Mouse (Mus musculus) hindbrain, embryonic 16.5 days (tissue): ENCODE results near the gene Zfp934. TPM values are rescaled to one million over a fixed set of nuclear protein-coding genes. Genes with fewer than 3 reads are reported as not detected.
"Not testable (repeated sequence)": the region's sequence is repeated elsewhere in the genome, so short reads cannot be mapped to it uniquely, and the experiment has no call there.

Source experiments
- ATAC-seq: fragments of 200-750 bp; cut with Nextera tagmentation; 2 replicates; pipeline ENCODE4 v1.8.0; 2017; ENCODE audit warnings: moderate TSS enrichment, moderate library complexity
- H3K27ac ChIP-seq: fragments of 300-500 bp; sonication (generic); 2 replicates; pipeline ENCODE4 v1.5.1; 2014; ENCODE audit warnings: low read depth, mild to moderate bottlenecking, control low read depth, low read length, moderate library complexity
- H3K27me3 ChIP-seq: fragments of 300-500 bp; sonication (generic); replicated peaks from 2 replicates; pipeline ENCODE4 v1.6.1; 2014; ENCODE audit warnings: low read length; ENCODE audit not compliant: control insufficient read depth, insufficient read depth
- H3K36me3 ChIP-seq: fragments of 300-500 bp; sonication (generic); 2 replicates; pipeline ENCODE4 v1.6.1; 2014; ENCODE audit warnings: mild to moderate bottlenecking, low read length, moderate library complexity, mixed read lengths; ENCODE audit not compliant: control insufficient read depth, insufficient read depth
- H3K4me1 ChIP-seq: fragments of 300-500 bp; sonication (generic); 2 replicates; pipeline ENCODE4 v1.6.1; 2014; ENCODE audit warnings: low read depth, low read length; ENCODE audit not compliant: control insufficient read depth, insufficient read depth
- H3K4me2 ChIP-seq: fragments of 300-500 bp; sonication (generic); 2 replicates; pipeline ENCODE4 v1.6.1; 2014; ENCODE audit warnings: mild to moderate bottlenecking, low read length, control low read depth, moderate library complexity
- H3K4me3 ChIP-seq: fragments of 300-500 bp; sonication (generic); 2 replicates; pipeline ENCODE4 v1.5.1; 2014; ENCODE audit warnings: mild to moderate bottlenecking, low read length, control low read depth, moderate library complexity
- H3K9ac ChIP-seq: fragments of 300-500 bp; sonication (generic); 2 replicates; pipeline ENCODE4 v1.6.1; 2014; ENCODE audit warnings: low read depth, mild to moderate bottlenecking, control low read depth, low read length, moderate library complexity
- H3K9me3 ChIP-seq: fragments of 300-500 bp; sonication (generic); 2 replicates; pipeline ENCODE4 v1.6.1; 2014; ENCODE audit warnings: mild to moderate bottlenecking, low read length, moderate library complexity; ENCODE audit not compliant: control insufficient read depth
- WGBS: fragments of 180-500 bp; shearing (Covaris S2); extraction: QIAGEN DNeasy Blood & Tissue Kit; methylation state at CpG from one replicate; pipeline ENCODE4 v1.1.7; 2014; 5-methylcytosine and 5-hydroxymethylcytosine counted together
- microRNA-seq: library from miRNA; unstranded; fragments of <30 nt; microRNA quantifications from one replicate; pipeline ENCODE4, GENCODE M21; 2017
- polyA plus RNA-seq: library from polyadenylated mRNA; unstranded; fragments of >200 nt; fragmentation: Nextera tagmentation; extraction: Ambion mirVana; gene quantifications from 2 replicates; pipeline ENCODE4 v1.2.1, GENCODE M21; 2015

Zfp934 gene
- polyA plus RNA-seq, 1 experiment from 2014 or later = 10.1 TPM

DNA sequence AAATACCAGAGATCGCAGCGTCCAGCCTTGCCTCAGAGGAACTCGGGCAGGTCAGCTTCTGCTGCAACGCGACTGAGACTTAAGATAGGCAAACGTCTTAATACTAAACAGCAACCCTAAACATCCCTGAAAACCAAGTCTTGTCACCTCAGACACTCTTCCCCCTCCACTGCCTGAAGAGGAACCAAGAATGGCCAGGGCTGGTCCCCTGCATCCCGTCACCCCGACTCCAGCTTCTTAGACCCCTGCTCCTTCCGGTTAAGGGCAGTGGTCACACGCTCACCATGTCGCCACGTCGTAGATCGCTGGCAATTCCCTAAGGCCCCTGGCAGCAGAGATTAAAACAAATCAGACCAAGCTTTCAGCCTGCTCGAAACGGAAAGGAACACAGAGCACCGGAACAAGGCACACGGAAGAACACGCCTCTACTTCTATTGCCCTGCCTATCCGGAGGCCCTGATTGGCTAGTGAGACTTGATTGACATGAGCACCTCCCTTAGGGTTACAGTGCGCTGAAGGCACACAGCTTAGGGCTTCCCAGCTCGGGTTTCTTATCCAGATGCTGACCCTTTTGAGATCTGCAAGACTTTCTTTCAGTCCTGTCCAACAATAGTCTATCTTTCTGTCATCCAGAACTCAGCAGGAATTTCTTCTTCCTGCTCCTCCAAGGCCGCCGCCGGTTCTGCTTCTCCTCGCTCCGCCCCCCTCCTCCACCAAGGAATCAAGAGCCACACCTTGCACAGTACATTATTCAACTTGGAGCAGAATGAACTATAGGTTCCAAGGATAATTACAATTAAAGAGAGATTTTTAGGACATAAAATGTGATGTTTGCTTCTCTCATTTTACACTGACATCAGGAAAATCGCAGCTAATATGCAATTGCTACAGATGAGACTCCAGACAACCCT lies 104.3 kb downstream of the Zfp934 start, which contains the start of gene Gm49359:
Gene Gm49359, minus strand, starts transcription at position 409 of the 911 bp plus-strand sequence.
- not testable (repeated sequence) for H3K4me1 ChIP-seq, H3K36me3 ChIP-seq, H3K27me3 ChIP-seq, H3K9me3 ChIP-seq
- ATAC-seq = peak; percentile 100
- H3K4me3 ChIP-seq = peak within 1 kb of the TSS; percentile 51
- peak within 1 kb of the TSS; percentile 66 for H3K9ac ChIP-seq
- 2% methylated on average over 27 of the region's 28 CpGs for WGBS
- H3K4me2 ChIP-seq = peak within 1 kb of the TSS; percentile 50
- H3K27ac ChIP-seq = peak within 1 kb of the TSS; percentile 83

Small RNA genes within 50 kb of the gene (microRNA-seq; reads per million reads assigned to microRNA genes)
- not detected for gene Gm22256

Other genes starting within 250 kb of the Zfp934 start
- 1.8 and 2.7 TPM in 2 replicates for gene Gm3604, start 188.0 kb downstream of the Zfp934 start, polyA plus RNA-seq
- 13.1 and 15.4 TPM in 2 replicates for gene Gm49359, start 104.4 kb downstream of the Zfp934 start, polyA plus RNA-seq
- not detected in 2 replicates for gene Zfp935, start 12.7 kb downstream of the Zfp934 start, polyA plus RNA-seq
- gene 6720489N17Rik, start 53.0 kb upstream of the Zfp934 start, polyA plus RNA-seq = 7.2 and 10.0 TPM in 2 replicates
- gene Platr25, start 189.5 kb upstream of the Zfp934 start, polyA plus RNA-seq = 29.9 and 31.2 TPM in 2 replicates
- 9.9 and 10.7 TPM in 2 replicates for gene Gm5141, start 214.6 kb upstream of the Zfp934 start, polyA plus RNA-seq